Mouse (Mus musculus): Measurements from ENCODE around the gene Sec14l5. TPM values are rescaled to one million over a fixed set of nuclear protein-coding genes. Genes with fewer than 3 reads are reported as not detected.

The Sec14l5 gene
- total RNA-seq, 2 experiments from 2014 or later, result 10.9 to 12.9 TPM

DNA sequence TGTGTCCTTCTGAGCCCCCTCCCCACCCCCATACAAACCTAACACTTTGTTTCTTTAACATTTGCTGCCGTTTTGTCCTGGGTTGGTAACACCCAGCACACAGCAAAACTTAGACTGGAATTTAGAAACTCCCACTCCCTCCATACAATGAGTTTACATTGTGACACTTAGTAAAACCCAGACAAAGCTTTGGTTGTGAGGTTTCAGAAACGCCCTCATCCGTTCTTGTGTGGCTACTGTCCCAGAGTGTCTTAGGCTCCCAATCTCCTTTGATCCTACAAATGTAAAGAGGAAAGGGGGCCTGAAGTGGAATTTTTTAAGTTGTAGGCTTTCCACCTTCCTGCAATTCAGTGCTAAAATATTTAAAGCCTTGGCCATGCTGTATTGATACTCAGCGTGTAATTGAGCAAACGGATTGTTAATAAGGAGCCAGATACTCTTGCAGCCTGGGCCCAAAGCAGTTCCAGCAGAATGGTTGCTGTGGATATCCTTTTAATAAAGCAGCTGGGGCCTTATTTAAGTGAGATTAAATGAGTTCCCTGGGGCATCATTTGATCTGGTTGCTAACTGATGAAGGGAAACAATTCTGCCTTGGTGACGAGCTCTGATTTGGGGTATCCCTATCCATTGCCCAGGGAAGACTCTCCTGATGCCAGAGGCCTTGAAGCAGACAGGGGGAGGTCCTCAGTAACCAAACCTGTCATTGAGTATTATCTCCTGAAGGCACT is 6.6 kb downstream of the Sec14l5 start:
- no peak for DNase-seq (ENCODE audit: low spot score)

DNA sequence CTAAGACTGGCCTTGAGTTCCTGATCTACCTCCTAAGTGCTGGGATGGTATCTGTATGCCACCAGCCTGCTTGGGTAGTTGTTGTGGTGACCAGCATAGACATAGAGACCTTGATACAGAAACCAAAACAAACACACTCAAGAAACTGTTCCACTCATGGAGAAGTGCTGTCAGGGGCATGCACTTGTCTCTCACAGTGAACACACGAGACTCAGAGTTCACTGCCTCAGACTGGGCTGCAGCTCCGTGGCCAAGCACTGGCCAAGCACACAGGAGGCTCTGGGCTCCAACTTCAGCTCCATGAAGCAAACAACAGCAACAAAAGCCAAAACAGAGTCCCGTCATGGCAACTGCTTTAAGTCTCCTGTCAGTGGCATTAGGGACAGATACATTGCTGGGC is 8.1 kb downstream of the Sec14l5 start:
- DNase-seq (ENCODE audit: low spot score), result no peak

DNA sequence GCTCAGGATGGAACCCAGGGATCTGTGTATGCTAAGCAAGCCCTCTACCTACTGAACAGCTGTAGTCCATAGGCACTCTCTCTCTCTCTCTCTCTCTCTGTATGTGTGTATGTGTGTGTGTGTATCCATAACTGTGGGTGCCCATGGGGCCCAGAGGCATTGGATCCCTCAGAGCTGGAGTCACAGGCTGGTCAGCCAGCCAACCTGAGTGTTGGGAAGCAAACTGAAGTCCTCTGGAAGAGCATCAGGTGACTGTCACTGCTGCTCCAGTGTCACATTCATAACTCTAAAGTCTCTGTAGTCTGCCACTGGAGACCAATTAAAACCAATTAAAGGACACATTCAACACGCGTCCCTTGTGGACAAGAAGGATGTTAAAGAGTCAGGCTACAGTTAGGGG is 9.6 kb downstream of the Sec14l5 start:
- peak; percentile 39 for DNase-seq (ENCODE audit: low spot score)

DNA sequence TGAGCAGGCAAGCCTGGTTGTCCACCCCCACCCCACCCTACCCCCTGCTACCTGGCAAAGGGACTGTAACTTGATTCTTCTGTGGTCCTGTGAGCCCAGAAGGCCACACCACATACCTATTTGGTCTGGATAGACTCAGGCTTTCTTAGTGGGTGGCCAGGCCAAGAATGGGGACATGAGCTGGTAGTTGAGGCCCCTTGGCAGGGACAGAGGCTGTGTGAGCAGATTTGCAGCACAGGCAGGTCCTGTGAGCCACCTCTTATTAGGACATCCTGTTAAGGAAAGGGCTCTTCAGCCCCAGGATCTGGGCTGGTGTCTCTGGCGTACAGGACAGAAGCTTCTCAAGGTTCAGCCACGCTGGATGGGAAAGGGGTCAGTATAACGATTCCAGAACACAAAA is 10.2 kb downstream of the Sec14l5 start:
- DNase-seq (ENCODE audit: low spot score), result peak; percentile 80

DNA sequence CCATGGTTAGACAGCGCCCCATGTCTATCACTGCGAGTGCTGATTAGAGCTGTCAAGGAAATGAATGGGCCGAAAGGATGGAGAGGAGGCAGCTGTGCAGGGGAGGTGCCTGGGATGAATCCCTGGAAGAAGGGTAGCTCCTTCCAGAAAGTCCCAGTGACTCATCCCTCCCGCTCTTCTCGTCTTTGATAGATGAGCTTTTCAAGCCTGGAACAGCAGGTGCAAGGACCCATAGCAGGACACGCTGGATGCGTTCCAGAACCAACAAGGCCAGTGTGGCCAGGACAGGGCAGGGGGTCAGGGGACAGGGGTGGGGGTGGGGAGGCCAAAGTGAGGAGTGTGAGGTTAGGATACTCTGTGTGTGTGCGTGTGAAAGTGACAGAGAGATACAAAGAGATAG is 12.3 kb downstream of the Sec14l5 start:
- no peak for DNase-seq (ENCODE audit: low spot score)

DNA sequence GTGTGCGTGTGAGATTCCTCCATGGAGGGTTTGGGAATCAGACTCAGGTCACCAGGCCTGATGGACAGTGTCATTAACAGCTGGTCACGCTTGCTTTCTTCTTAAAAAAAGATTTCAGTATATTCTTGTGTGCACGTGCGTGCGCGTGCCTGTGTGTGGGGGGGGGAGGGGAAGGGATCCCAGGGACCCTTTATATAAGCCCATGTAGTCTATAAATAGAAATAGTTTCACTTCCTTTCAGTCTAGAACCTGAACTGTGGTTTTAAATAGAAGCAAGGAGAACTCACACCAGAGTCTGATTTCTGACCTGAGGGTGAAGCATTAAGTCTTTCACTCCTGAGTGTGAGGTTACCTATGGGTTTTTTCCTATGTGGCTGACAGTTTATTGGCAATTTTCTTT is 17.4 kb downstream of the Sec14l5 start:
- DNase-seq (ENCODE audit: low spot score), result no peak

DNA sequence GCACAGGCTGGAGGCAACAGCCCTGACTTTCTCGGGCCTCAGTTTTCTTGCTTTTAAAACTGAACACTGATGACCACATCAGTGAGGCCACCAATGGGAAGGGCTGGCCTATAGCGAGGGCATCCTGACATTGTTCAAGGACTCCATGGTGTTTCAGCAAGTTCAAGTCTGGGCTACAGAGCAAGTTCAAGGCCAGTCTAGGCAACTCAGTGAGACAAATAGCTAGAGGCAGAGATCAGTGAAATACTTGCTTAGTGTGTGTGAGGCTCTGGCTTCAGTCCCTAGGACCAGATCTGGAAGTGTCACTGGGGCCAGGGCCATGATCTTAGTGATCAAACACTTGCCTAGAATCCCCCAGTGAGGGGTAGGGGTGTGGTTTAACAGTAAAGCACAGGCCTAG is 21.1 kb downstream of the Sec14l5 start:
- no peak for DNase-seq (ENCODE audit: low spot score)

DNA sequence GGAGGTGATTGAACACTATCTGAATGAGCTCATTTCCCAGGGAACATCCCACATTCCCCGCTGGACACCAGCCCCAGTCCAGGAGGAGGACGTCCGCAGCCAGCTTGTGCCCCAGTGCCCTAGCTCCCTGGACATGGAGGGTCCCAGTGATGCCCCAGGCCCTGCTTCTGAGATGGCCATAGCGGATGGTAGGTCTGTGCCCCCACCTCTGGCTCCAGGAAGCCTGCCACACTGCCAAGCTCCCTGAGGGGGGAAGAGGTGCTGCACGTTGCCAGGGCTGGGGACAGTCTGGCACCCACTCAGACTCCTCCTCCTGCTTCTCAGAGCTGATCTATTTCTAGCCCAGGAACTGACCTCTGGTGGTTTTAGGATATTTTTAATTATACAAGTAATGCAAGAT is 21.9 kb downstream of the Sec14l5 start:
- DNase-seq (ENCODE audit: low spot score), result peak; percentile 71

DNA sequence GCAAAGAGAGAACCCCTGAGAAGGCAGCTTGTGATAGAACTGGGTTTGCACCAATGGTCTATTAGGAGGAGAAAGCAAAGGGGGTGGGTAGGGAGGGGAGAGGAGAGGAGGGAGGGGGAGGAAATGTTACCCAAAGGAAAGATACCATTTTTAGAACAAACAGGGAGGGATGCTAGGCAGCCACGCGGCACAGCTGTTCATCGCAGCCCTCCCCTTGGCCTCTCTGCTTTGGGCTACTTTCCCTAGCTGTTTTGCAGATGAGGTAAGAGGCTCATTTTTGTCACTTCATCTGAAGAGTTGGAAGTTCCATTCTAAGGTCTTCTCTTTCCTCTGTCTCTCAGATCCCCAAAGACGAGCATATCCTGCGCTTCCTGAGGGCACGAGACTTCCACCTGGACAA is 25.7 kb downstream of the Sec14l5 start:
- peak; percentile 70 for DNase-seq (ENCODE audit: low spot score)

DNA sequence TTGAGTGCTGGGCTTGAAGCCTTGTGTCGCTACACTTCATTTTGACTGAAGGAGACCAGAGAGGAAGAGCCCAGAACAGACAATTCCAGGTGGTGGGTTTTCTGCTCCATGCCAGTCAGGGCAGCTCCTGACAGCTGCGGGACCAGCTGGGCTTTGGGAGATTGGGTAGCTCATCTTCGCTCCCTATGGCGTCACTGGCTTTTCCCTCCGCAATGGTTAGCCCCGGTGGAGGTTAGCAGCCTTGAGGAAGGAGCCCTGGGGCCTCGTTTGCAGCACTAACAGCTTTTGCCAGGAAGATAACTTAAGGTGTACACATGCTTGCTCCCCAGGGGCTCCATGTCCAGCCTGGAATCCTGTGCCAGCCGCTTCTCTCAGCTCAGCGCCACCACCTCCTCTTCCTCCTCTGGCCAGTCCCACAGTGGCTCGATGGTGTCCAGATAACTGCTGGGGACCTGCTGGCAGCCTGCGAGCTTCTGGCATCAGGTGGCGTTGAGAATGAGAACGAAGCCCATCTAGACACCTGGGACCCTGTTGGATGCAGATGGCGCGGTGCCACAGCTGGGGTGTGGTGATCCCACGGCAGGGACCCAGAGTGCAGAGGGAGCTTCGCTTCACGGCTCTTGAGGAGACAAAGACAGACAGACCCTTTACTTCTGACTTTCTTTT is 36.5 kb downstream of the Sec14l5 start:
- no peak for DNase-seq (ENCODE audit: low spot score)

DNA sequence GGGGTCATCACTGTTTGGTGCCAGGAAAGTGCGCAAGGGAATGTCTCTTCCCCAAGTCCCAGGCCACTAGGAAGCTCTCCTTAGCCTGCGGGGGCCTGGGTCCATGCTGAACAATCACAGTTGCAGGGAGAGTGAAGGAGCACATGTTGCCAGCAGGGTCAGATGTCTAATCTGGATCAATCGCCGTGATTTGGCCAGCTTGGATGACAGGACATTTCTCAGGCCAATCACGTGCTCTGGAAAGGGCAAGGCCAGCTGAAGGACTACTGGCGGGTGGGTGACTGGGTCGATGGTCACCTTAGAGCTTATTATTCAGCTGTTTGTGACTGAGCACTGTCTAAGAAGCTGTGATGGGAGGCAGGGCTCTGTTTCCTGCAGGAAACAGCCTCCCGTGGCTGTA is 37.2 kb downstream of the Sec14l5 start:
- no peak for DNase-seq (ENCODE audit: low spot score)

DNA sequence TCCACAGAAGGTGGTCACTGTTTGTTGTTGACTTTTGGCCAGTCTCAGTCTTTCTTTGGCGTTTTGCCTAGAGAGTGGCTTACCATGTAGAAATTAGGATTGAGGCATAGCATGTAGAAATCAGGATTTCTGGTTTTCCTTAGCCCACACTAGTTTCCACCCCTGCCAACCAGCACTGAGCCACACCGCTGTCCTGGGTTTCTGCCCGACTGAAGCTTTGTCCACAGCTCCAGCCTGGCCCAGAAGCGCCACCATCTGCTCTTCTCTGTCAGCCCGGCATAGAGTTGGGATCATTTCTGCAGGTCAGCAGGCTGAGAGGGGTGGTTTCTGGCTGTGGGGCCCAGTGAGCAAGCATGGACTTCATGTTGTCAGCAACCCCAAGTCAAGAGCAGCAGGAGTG is 38.0 kb downstream of the Sec14l5 start:
- DNase-seq (ENCODE audit: low spot score), result no peak

DNA sequence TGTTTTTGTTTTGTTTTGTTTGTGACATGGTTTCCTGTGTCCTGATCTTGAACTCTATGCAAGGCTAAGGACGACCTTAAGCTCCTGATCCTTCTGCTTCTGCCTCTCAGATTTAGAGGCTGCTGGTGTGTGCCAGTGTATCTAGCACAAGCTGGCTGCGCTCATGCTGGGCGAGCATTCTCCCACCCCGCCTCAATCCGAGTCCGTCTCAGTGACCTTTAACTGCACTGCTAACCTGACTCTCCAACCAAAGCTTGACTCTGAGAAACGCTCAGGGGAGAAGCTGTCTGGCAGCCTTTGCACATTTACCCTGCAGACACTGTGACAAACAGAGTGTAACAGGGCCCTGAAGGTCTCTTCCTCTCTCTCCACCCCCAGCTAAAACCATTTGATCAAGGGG is 38.8 kb downstream of the Sec14l5 start:
- DNase-seq (ENCODE audit: low spot score), result peak; percentile 58

DNA sequence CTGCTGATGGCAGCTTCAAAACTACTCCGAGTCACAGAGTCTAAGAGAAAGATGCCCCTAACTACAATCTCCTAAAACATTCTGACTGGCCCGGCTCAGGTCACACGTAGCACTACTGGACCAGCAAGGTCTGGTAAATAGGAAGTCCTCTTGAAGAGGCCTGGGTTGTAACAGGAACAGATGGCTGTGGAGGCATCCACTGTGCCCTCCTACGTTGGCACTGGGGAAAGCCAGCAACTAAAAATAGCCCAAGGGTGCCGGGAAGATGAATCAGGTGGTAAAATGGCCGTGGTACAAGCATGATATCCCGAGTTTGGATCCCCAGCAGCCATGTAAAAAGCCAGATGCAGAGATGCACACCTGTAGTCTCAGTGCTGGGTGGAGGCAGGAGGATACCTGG is 39.3 kb downstream of the Sec14l5 start:
- DNase-seq (ENCODE audit: low spot score), result peak; percentile 67

DNA sequence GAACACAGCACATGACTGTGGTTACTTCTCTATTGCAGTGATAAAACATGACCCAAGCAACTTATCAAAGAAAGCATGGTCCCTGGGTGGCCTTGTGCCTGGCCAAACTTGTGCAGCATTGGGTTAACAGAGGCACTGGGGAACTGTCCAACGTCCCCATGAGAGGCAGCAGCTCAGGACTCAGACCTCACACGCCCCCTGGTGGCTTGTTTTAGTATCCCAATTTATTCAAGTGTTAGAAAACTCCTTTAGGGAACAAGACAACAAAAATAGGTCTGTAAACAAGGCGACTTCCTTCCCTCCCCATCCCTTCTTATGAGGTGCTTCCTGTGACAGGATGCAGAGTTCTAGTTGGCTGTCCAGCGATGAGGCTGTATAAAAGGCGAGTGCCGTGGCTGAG is 48.2 kb downstream of the Sec14l5 start:
- DNase-seq (ENCODE audit: low spot score), result peak; percentile 69

DNA sequence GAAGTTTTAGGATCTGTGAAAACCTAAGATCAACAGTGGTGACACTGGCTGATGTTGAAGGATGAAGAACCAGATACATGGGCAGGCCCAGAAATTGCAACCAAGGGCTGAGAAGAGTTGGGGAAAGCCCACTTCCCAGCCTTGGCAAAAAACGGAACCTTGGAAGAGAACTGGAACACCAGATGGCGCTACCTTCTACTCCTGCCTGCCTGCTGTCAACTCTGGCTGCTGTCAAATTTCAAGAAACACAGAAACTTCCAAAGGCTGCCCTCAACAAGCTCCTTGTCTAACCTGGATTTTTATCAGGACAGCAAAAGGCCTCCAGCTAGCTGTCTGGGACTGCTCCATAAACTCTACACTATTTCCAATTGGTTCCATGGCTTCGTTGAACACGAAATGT is 55.8 kb downstream of the Sec14l5 start:
- DNase-seq (ENCODE audit: low spot score), result peak; percentile 49

DNA sequence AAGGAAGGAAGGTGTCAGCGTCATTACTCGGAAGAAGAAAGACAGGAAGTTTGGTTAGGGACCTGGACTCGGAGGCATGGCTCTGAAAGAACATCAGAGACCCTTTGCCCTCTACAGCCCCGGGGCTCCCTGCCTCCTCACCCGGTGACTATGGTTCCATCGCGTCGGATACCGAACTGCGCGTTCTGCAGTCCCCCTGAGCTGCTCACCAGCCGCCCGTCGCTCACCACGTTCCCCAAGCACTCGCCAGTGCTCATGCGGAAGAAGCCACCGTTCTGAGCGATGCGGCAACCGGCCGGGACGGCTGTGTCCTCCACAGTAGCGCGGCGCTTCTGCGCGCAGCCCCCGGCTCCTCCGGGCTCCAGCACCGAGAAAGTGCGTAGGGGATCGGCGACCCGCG is 56.3 kb downstream of the Sec14l5 start:
- no peak for DNase-seq (ENCODE audit: low spot score)

DNA sequence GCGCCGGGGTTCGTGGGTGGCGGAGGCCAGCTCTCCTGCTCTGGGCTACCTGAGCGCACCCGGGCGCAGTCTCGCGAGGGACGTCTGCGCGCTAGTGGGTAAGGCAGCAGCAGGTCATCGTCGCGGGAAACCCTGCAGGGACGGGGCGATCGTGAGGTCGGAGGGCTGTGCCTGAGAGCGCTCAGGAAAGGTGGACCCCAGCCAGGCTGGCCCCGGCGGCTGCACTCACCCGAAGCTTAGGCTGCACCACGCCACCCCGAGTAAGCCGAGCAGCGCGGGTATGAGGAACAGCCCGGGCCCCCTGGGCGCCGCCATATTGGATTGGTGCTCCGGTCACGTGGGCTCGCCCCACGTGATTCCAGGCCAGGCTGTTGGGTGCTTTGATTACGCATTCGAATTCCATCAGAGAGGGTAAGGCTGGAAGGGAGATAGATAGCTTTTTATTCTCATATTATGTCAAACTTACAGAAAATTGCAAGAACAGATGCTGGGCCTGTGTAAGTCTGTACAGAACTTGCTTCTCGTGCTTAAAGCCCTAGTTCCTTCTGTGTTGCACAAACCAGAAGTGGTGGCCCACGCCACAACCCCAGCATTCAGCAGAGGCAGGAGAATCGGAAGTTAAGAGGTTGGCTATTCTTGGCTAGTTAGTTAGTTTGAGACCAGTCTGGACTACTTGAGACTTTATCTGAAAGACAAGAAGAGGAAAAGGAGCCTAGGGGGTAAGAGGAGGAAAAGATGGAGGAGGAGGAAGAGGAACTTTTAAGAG is 56.9 kb downstream of the Sec14l5 start, which contains the start of gene Nagpa:
Gene Nagpa (minus strand): TSS at position 345 of the 766 bp plus-strand sequence.
- peak; percentile 79 for DNase-seq (ENCODE audit: low spot score)

DNA sequence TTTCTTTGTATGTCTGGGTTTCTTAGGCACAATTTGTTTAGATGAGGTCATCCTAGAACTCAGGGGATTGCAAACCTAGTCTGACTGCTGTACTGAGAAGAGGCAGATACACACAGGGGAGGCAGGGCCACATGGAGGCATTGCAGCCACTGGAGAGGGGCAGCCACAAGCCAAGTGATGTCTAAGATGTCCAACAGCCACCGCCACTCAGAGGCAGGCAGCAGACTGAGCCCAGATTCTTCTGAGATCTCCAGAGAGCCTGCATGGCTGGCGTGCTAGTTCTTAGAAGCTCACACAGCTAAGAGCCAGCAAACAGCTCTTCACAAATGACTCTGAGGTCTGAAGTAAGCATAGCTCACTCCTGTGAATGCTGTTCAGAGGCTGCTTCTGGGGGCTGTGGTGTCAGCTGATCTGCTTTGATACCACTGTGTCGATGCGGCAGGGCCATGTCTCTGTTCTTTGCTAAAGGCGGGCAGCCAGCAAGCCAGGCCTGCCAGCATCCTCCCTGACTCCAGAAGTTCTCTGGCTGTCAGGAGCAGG is 58.6 kb downstream of the Sec14l5 start:
- no peak for DNase-seq (ENCODE audit: low spot score)

DNA sequence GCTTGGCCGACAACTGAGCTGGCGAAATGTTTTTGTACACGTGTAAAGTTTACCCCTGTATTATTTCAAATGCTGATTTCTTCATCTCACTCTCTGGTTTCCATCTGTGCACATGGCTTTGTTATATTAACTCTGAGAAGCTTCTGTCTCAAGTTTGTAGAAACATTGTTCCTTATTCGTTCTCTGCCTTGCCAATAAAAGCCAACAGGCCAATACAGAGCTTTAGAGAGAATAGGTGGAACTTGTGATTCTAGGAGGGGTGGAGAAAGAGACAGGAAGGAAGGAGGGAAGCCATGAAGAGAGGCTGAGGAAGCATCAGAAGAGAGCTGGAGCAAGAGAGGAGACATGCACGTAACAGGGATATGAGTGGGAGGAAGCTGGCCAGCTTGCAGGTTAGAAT is 59.1 kb downstream of the Sec14l5 start:
- DNase-seq (ENCODE audit: low spot score), result no peak

DNA sequence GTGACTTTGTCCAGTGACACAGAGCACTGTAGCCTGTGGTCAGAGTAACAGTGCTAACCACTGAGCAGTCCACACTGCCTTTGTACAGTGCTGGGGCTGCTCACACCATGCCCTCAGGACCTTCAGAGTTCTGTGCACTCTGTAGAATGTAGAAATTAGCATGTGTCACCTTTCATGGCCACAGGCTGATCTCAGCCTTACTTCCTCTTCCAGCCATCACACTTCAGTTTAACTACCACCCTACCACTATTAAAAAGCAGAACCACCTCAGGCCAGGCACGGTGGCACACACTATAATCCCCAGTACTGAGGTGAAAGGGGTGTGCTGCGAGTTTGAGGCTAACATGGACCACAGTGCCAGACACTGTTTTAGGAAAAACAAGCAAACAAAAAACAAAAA is 63.5 kb downstream of the Sec14l5 start:
- no peak for DNase-seq (ENCODE audit: low spot score)

DNA sequence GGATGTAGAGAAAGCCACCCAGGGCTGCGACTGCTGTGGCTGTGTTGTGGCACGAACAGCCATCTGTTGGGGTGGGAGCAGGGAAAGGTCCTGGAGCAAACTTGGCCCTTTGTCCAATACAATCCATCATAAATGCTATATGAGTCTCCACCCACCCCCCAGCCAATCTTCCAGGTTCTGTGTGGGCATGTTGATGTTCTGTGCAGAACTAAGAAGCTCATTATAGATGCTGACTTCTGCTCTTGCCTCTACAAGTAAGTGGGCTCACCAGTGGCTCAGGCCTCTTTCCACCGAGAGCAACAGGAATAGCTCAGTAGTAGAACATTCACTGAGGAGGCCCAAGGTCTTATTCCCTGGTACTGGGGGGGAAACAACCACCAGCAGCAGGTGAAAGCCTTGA is 65.2 kb downstream of the Sec14l5 start:
- DNase-seq (ENCODE audit: low spot score), result no peak

Measured in gastrocnemius, adult 18-20 months (tissue).